Mouse (Mus musculus) bone marrow, adult 2 months (tissue): ENCODE results near the gene Susd4.

Experiments
- CTCF ChIP-seq: fragments of 200-500 bp; IDR thresholded peaks from 2 replicates; pipeline ENCODE4 v1.5.1; 2011; ENCODE audit warnings: low read length, control low read depth; ENCODE audit not compliant: control insufficient read depth, insufficient read depth
- POLR2A ChIP-seq: fragments of 200-500 bp; IDR thresholded peaks from 2 replicates; pipeline ENCODE4 v1.6.1; 2011; ENCODE audit warnings: low read depth, mild to moderate bottlenecking, control low read depth, low read length, borderline replicate concordance; ENCODE audit not compliant: control insufficient read depth

DNA sequence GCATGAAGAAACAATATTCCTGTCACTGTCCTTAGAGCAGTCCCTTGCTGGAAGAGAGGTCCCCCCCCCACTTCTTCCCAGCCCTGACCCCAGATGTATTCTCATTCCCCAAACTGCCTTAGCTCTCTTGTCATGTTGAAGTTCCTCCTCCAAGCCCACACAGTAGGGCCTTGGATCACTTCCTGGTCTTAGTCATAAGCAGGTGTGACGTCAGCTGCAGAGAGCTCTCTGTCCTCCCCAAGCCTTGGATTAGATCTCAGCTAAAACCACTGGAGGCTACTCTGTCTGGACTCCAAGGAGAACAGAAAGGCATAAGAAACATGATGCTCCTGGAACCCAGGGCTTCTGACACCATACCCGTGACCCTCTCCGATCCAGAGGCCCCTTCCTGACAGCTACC, 104.2 kb downstream of the Susd4 start:
- TF ChIP-seq POLR2A (no peak), CTCF (no peak)
